Mouse (Mus musculus) A20 (cell line): ENCODE results near the gene Wdfy4.

ENCODE experiments used
- DNase-seq: peaks from one replicate; pipeline ENCODE4 v3.0.0-alpha.2; 2011; ENCODE audit warnings: low read depth, low spot score

The Wdfy4 gene

GRCm38 (mm10) chr14:33189849-33190423, 4.6 kb upstream of the Wdfy4 start:
- DNase-seq = peak; percentile 93

GRCm38 (mm10) chr14:33189230-33189629, 3.9 kb upstream of the Wdfy4 start:
- peak; percentile 80 for DNase-seq

GRCm38 (mm10) chr14:33187201-33187600, 1.9 kb upstream of the Wdfy4 start:
- DNase-seq = no peak

GRCm38 (mm10) chr14:33180102-33180501, 5.2 kb downstream of the Wdfy4 start:
- DNase-seq = no peak

GRCm38 (mm10) chr14:33175059-33175821, 10.1 kb downstream of the Wdfy4 start:
- no peak for DNase-seq

GRCm38 (mm10) chr14:33171942-33172341, 13.4 kb downstream of the Wdfy4 start:
- peak; percentile 51 for DNase-seq

- peak; percentile 59 for DNase-seq
These were observed 16.6 kb downstream of the Wdfy4 start for GRCm38 (mm10) chr14:33168750-33169149.

- DNase-seq = no peak
These were observed 23.1 kb downstream of the Wdfy4 start for GRCm38 (mm10) chr14:33162238-33162637.

- DNase-seq = no peak
These were observed 27.0 kb downstream of the Wdfy4 start for GRCm38 (mm10) chr14:33158268-33158667.

GRCm38 (mm10) chr14:33152941-33153340, 32.4 kb downstream of the Wdfy4 start:
- no peak for DNase-seq

- DNase-seq = peak; percentile 57
These were observed 39.0 kb downstream of the Wdfy4 start for GRCm38 (mm10) chr14:33146287-33146686.

GRCm38 (mm10) chr14:33136843-33137242, 48.5 kb downstream of the Wdfy4 start:
- no peak for DNase-seq

GRCm38 (mm10) chr14:33135170-33135569, 50.1 kb downstream of the Wdfy4 start:
- DNase-seq = no peak

GRCm38 (mm10) chr14:33131044-33131758, 54.1 kb downstream of the Wdfy4 start:
- no peak for DNase-seq

- DNase-seq = no peak
These were observed 68.7 kb downstream of the Wdfy4 start for GRCm38 (mm10) chr14:33116590-33116989.

- DNase-seq = no peak
These were observed 80.5 kb downstream of the Wdfy4 start for GRCm38 (mm10) chr14:33104809-33105208.

GRCm38 (mm10) chr14:33101609-33102008, 83.7 kb downstream of the Wdfy4 start:
- DNase-seq = no peak

- DNase-seq = no peak
These were observed 85.4 kb downstream of the Wdfy4 start for GRCm38 (mm10) chr14:33099926-33100325.

GRCm38 (mm10) chr14:33099111-33099510, 86.2 kb downstream of the Wdfy4 start:
- no peak for DNase-seq

- no peak for DNase-seq
These were observed 88.8 kb downstream of the Wdfy4 start for GRCm38 (mm10) chr14:33096462-33096861.

GRCm38 (mm10) chr14:33083326-33083725, 102.0 kb downstream of the Wdfy4 start:
- DNase-seq = no peak

- DNase-seq = no peak
These were observed 103.0 kb downstream of the Wdfy4 start for GRCm38 (mm10) chr14:33082301-33082700.
